Mouse (Mus musculus) midbrain, postnatal 0 days (tissue): Measurements from ENCODE around the gene Rnf213. TPM values are rescaled to one million over a fixed set of nuclear protein-coding genes. Genes with fewer than 3 reads are reported as not detected.

Source experiments
- ATAC-seq: fragments of 200-750 bp; cut with Nextera tagmentation; 2 replicates; pipeline ENCODE4 v1.8.0; 2017; ENCODE audit warnings: moderate number of reproducible peaks, mild to moderate bottlenecking, moderate TSS enrichment, moderate library complexity; ENCODE audit not compliant: low FRiP score
- DNase-seq: peaks from one replicate; pipeline ENCODE4 v3.0.0-alpha.2; 2015; ENCODE audit warnings: low spot score
- H3K27ac ChIP-seq: fragments of 300-500 bp; sonication (generic); 2 replicates; pipeline ENCODE4 v1.5.1; 2014; ENCODE audit warnings: low read depth, mild to moderate bottlenecking, low read length, mixed read lengths
- H3K27me3 ChIP-seq: fragments of 300-500 bp; sonication (generic); 2 replicates; pipeline ENCODE4 v1.6.1; 2014; ENCODE audit warnings: low read length, control low read depth, mixed read lengths; ENCODE audit not compliant: insufficient read depth
- H3K36me3 ChIP-seq: fragments of 300-500 bp; sonication (generic); 2 replicates; pipeline ENCODE4 v1.6.1; 2014; ENCODE audit warnings: low read length, control low read depth, mixed read lengths; ENCODE audit not compliant: insufficient read depth
- H3K4me1 ChIP-seq: fragments of 300-500 bp; sonication (generic); 2 replicates; pipeline ENCODE4 v1.6.1; 2014; ENCODE audit warnings: mild to moderate bottlenecking, control low read depth, antibody characterized with exemption, low read length, mixed read lengths; ENCODE audit not compliant: insufficient read depth
- H3K4me2 ChIP-seq: fragments of 300-500 bp; sonication (generic); 2 replicates; pipeline ENCODE4 v1.6.1; 2014; ENCODE audit warnings: low read depth, mild to moderate bottlenecking, low read length, mixed read lengths; ENCODE audit not compliant: poor library complexity, severe bottlenecking
- H3K4me3 ChIP-seq: fragments of 300-500 bp; sonication (generic); 2 replicates; pipeline ENCODE4 v1.5.1; 2014; ENCODE audit warnings: low read depth, mild to moderate bottlenecking, low read length, moderate library complexity
- H3K9ac ChIP-seq: fragments of 300-500 bp; sonication (generic); replicated peaks from 2 replicates; pipeline ENCODE4 v1.6.1; 2014; ENCODE audit warnings: mild to moderate bottlenecking, low read length, moderate library complexity, mixed read lengths; ENCODE audit not compliant: poor library complexity, severe bottlenecking
- H3K9me3 ChIP-seq: fragments of 300-500 bp; sonication (generic); 2 replicates; pipeline ENCODE4 v1.6.1; 2016; ENCODE audit warnings: low read length, control low read depth
- CTCF ChIP-seq: IDR thresholded peaks from 2 replicates; pipeline ENCODE4 v1.5.1; 2016; ENCODE audit warnings: antibody characterized with exemption, mild to moderate bottlenecking
- WGBS: fragments of 180-500 bp; shearing (Covaris S2); extraction: QIAGEN DNeasy Blood & Tissue Kit; methylation state at CpG from one replicate; pipeline ENCODE4 v1.1.7; 2014; 5-methylcytosine and 5-hydroxymethylcytosine counted together
- polyA plus RNA-seq: library from polyadenylated mRNA; unstranded; fragments of >200 nt; fragmentation: Nextera tagmentation; extraction: Ambion mirVana; gene quantifications from 2 replicates; pipeline ENCODE4 v1.2.1, GENCODE M21; 2015
- total RNA-seq: library from RNA; depleted of rRNA; stranded (reverse); fragments of >200 nt; gene quantifications from 2 replicates; pipeline ENCODE4 v1.2.3, GENCODE M21; 2014

The Rnf213 gene
- total and polyA plus RNA-seq, 2 experiments from 2014 or later, result 0.74 to 6.9 TPM

GRCm38 (mm10) chr11:119392001-119392614 lies 792 bp upstream of the Rnf213 start:
- H3K27ac ChIP-seq, result no peak overlapping the region

GRCm38 (mm10) chr11:119393483-119393804 lies 544 bp downstream of the Rnf213 start:
- ATAC-seq, result no peak
- peaks cover 61% of the 10 kb centered on the region for H3K27me3 ChIP-seq
- no peak for DNase-seq

More at GRCm38 (mm10) chr11:119392001-119392614, 792 bp upstream of the Rnf213 start:
- no peaks in the 10 kb centered on the region for H3K36me3 ChIP-seq
- WGBS, result 7% methylated on average over 11 of the region's 12 CpGs
- no peak for ATAC-seq
- H3K4me2 ChIP-seq, result no peak overlapping the region
- no peak overlapping the region for H3K9ac ChIP-seq
- peaks cover 4% of the 10 kb centered on the region; the same call in 1 of the 2 replicates for H3K4me1 ChIP-seq
- DNase-seq, result no peak
- no peak overlapping the region for H3K4me3 ChIP-seq
- no peak for TF ChIP-seq CTCF
- H3K9me3 ChIP-seq, result no peaks in the 10 kb centered on the region
- H3K27me3 ChIP-seq, result peaks cover 66% of the 10 kb centered on the region

GRCm38 (mm10) chr11:119394210-119394609 lies 1.3 kb downstream of the Rnf213 start:
- peaks cover 4% of the 10 kb centered on the region; the same call in 1 of the 2 replicates for H3K4me1 ChIP-seq
- no peak overlapping the region for H3K4me2 ChIP-seq
- H3K27ac ChIP-seq, result no peak overlapping the region
- no peak for ATAC-seq
- DNase-seq, result no peak
- WGBS, result 54% methylated on average over 6 of the region's 6 CpGs
- no peaks in the 10 kb centered on the region for H3K9me3 ChIP-seq
- no peak overlapping the region for H3K4me3 ChIP-seq
- H3K27me3 ChIP-seq, result peaks cover 53% of the 10 kb centered on the region
- no peaks in the 10 kb centered on the region for H3K36me3 ChIP-seq
- no peak for TF ChIP-seq CTCF
- H3K9ac ChIP-seq, result no peak overlapping the region

More at GRCm38 (mm10) chr11:119393483-119393804, 544 bp downstream of the Rnf213 start:
- no peak overlapping the region for H3K27ac ChIP-seq
- H3K36me3 ChIP-seq, result no peaks in the 10 kb centered on the region
- TF ChIP-seq CTCF, result no peak
- H3K9ac ChIP-seq, result no peak overlapping the region
- peak overlapping the region; percentile 34 for H3K4me3 ChIP-seq
- H3K9me3 ChIP-seq, result no peaks in the 10 kb centered on the region
- WGBS, result 24% methylated on average over 7 of the region's 7 CpGs
- peak overlapping the region; percentile 48 for H3K4me2 ChIP-seq
- H3K4me1 ChIP-seq, result peaks cover 4% of the 10 kb centered on the region; the same call in 1 of the 2 replicates

- Histone ChIP-seq H3K27me3 (peaks cover 45% of the 10 kb centered on the region), H3K36me3 (no peaks in the 10 kb centered on the region), H3K4me3 (no peak overlapping the region), H3K27ac (no peak overlapping the region), H3K9me3 (no peaks in the 10 kb centered on the region), H3K4me2 (no peak overlapping the region), H3K9ac (no peak overlapping the region), H3K4me1 (peaks cover 4% of the 10 kb centered on the region; the same call in 1 of the 2 replicates)
- no peak for ATAC-seq
- WGBS, result 14% methylated on average over 7 of the region's 7 CpGs
- DNase-seq, result no peak
- no peak for TF ChIP-seq CTCF
Measured at GRCm38 (mm10) chr11:119395394-119395793, 2.5 kb downstream of the Rnf213 start.

GRCm38 (mm10) chr11:119395931-119396330 lies 3.0 kb downstream of the Rnf213 start:
- H3K27me3 ChIP-seq, result peaks cover 39% of the 10 kb centered on the region
- no peak overlapping the region for H3K27ac ChIP-seq
- no peaks in the 10 kb centered on the region for H3K36me3 ChIP-seq
- DNase-seq (no peak), ATAC-seq (no peak)
- H3K9ac ChIP-seq, result no peak overlapping the region
- H3K4me1 ChIP-seq, result peaks cover 4% of the 10 kb centered on the region; the same call in 1 of the 2 replicates
- TF ChIP-seq CTCF, result no peak
- no peak overlapping the region for H3K4me2 ChIP-seq
- no peaks in the 10 kb centered on the region for H3K9me3 ChIP-seq
- no peak overlapping the region for H3K4me3 ChIP-seq
- 23% methylated on average over 13 of the region's 13 CpGs for WGBS

- WGBS, result 49% methylated on average over 7 of the region's 7 CpGs
- no peak for TF ChIP-seq CTCF
- H3K9me3 ChIP-seq, result no peaks in the 10 kb centered on the region
- peaks cover 36% of the 10 kb centered on the region for H3K27me3 ChIP-seq
- H3K27ac ChIP-seq, result no peak overlapping the region
- no peak for ATAC-seq
- no peak overlapping the region for H3K4me3 ChIP-seq
- no peaks in the 10 kb centered on the region for H3K36me3 ChIP-seq
- no peak overlapping the region for H3K4me2 ChIP-seq
- no peak for DNase-seq
- peaks cover 4% of the 10 kb centered on the region; the same call in 1 of the 2 replicates for H3K4me1 ChIP-seq
- H3K9ac ChIP-seq, result no peak overlapping the region
Measured at GRCm38 (mm10) chr11:119396461-119396860, 3.6 kb downstream of the Rnf213 start.
